Comparison of ENCODE assay signal across 1 mouse cellular context in genomic region chr12:78748557-78749377, GRCm38 (mm10).
TF ChIP-seq lines count a peak whose summit lies in the region.

Mpp5 (plus strand) TSS chr12:78748907.

TF ChIP-seq in MEL, 35 proteins besides CTCF, POLR2A, EP300 and RAD21 (continued from another document):
- TF ChIP-seq POLR2AphosphoS2 (IDR thresholded peaks at IDR 0.05; ENCODE audit: low read length) (peak; percentile 64; the same call in 1 of the 2 replicates), CHD2 (IDR thresholded peaks at IDR 0.05; ENCODE audit: low read length) (peak; percentile 8; the same call in 1 of the 2 replicates), MAFK (IDR thresholded peaks at IDR 0.05; ENCODE audit: borderline replicate concordance, low read depth, low read length) (no peak), BHLHE40 (IDR thresholded peaks at IDR 0.05; ENCODE audit: borderline replicate concordance, low read depth, low read length) (no peak), ZNF384 (IDR thresholded peaks at IDR 0.05; ENCODE audit: low read depth, low read length) (no peak)
